Mouse (Mus musculus) embryo, embryonic 10.5 days (tissue): ENCODE measurements around the gene Cacnb3.

Experiments used
- DNase-seq: peaks from one replicate; pipeline ENCODE4 v3.0.0-alpha.2; 2015; ENCODE audit warnings: low spot score

Cacnb3 gene

GRCm38 (mm10) chr15:98609331-98610130, 21.1 kb upstream of the Cacnb3 start, which contains the start of gene Adcy6:
Adcy6 (minus strand) TSS chr15:98610076.
- DNase-seq = peak; percentile 92

DNA sequence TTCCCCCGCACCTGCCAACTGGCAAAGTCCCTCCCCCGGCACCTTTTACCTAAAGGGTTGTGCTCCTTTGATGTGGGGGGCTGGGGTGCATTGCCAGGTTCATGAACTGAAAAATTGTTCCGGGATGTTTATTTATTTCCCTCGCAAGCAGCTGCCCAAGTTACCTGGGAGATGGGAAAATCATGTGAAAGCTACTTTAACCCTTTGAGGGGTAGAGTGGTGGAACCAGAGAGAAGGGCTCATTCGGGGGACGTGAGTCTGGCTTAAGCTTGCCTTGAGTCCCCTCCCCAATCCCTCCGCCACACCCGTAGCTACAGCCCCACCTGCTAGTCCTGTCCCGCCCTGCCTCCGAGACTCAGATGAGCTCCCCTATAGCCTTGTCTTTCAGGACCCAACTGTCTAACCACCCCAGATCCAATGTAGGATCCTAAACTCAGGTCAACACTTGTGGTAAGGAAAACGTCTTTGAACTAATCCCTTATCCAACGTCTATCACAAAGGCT, 20.5 kb upstream of the Cacnb3 start:
- no peak for DNase-seq

GRCm38 (mm10) chr15:98612229-98612628, 18.4 kb upstream of the Cacnb3 start:
- no peak for DNase-seq

- no peak for DNase-seq
These were observed 16.1 kb upstream of the Cacnb3 start for GRCm38 (mm10) chr15:98614551-98614950.

DNA sequence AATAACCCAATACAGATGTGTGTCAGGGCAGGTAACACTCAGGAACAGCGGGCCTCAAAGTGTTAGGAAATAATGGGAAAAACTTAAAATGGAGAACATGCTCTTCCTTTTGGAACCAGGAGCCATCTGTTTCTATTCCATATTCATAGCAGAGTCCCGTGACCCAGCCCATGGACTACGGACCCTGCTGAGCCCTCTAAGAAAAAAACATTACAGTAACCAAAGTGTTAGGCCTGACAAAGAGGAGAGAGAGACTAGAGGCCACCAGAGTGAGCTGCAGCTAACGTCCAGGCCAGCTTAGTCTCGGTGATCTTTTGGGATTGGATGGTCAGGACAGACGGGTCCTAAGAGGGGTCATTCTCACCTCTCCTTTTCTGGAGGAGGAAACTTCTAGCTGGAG, 15.7 kb upstream of the Cacnb3 start:
- DNase-seq = no peak

DNA sequence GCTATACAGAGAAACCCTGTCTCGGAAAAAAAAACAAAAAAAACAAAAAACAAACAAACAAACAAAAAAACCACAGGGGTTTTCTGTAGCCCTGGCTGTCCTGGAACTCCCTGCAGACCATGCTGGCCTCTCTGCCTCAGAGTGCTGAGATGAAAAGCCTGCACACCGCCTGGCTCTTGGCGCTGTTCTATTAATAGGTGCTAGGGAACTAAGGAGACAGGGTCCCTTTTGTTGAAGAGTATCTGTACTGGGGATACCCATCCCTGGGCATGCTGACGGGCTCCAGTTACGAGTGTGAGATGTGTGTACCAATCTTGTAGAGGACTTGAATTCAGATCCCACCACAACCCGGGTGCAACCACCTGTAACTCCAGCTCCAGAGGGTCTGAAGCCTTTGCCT, 14.9 kb upstream of the Cacnb3 start:
- no peak for DNase-seq

GRCm38 (mm10) chr15:98616362-98617175, 14.1 kb upstream of the Cacnb3 start:
- no peak for DNase-seq

DNA sequence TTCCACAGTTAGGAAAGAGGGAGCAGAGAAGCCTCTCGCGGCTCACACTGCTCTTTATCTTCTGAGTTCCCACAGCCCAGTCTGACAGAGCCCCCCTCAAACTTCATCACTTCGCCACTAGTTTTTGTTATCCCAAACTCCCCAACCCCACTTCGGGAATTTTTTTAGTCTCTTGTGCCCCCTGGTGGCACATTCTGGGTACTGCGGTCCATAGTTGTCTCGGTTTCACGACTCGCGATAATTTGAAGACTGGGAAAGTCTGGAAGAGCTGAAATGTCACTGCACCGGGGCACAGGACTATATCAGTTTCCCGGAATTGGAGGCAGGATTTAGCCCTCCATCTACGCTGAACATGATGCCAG, 13.5 kb upstream of the Cacnb3 start:
- DNase-seq = peak; percentile 95

GRCm38 (mm10) chr15:98622199-98622598, 8.4 kb upstream of the Cacnb3 start:
- no peak for DNase-seq

DNA sequence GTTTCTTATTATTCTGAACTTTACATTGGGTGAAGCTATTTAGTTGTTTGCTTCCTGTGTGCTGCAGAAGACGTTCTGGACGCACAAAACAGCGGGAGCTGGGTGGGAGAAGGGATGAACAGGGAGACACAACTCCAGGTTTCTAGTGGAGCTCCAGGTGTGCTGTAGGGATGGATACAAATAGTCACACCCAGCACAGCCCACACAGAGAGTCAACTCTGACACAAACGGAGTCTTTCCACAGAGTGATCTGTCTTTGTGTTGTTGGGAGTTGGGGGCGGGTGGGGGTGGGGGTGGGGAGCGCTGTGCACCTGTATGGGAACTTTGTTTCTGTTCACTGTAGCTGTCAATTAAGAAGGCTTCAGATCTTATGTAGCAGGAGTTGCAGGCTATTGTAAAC, 7.9 kb upstream of the Cacnb3 start:
- DNase-seq = no peak

GRCm38 (mm10) chr15:98623361-98623821, 7.2 kb upstream of the Cacnb3 start:
- DNase-seq = no peak

DNA sequence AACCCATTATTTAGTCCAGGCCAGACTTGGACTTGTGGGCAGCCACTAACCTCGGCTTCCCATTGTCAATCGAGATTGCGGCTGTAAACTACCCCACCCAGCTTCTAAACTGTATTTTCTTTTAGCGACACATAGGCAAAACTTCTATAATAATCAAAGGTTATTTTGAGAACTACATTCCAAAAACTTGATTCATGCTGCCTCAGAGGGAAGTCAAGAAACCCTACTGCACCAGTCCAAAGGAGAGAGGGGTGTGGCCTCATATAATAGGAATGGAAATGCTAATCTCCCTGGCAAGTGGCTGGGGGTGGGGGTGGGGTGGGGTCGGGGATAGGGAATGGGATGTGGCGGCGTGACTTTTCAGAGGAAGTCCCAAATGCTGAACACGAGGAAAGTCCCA, 4.6 kb upstream of the Cacnb3 start:
- DNase-seq = no peak

DNA sequence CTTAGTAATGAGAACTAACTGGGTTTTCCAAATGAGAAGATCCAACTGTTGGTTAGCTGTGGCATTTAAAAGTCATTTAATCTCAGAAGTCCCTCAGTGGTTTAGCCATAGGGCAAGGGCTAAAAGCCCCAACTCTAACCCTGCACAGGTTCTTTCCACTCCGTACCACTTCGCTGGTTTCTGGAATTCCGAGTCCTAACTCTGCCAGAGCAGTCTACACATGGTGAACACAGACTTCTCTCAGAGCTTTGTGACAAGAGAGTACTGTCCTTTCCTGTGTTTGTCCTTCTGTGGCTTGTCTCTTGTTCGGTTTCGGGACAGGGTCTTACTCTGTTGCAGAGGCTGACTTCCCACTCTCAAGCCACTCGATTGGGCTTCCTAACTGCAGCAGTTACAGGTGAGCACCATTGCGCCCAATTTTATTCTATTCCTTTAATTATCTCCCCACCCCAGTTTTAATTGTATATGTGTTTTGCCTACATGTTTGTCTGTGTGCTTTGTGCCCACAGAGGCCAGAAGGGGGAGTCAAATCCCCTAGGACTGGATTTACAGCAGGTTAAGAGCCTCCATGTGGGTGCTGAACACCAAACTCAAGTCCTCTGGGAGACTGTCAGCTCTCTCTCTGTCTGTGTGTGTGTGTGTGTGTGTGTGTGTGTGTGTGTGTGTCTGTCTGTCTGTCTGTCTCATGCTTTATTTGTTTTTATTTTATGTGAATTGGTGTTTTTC, 4.0 kb upstream of the Cacnb3 start:
- DNase-seq = no peak

- peak; percentile 69 for DNase-seq
These were observed 1.9 kb upstream of the Cacnb3 start for GRCm38 (mm10) chr15:98628589-98629254.

DNA sequence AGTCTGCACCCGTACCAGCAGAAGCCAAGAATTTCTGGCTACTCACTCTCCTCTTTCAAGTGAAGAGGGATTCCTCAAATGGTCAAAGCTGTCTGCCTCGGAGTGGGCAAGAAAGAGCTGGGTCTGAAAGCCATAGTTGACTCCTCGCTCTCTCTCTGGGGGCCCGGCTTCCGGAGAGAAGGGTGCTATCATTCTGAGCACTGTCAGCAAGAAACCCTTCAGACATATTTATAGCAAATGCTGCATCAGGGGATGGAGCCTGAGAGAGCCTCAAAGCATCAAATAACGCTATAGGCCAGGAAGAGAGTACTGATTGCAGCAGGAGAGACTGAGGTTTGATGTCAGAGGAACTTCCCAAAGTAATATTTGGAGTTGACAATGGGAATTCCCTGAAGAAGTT, 1.2 kb upstream of the Cacnb3 start:
- no peak for DNase-seq

- peak; percentile 88 for DNase-seq
These were observed 853 bp downstream of the Cacnb3 start for GRCm38 (mm10) chr15:98631493-98631892.

DNA sequence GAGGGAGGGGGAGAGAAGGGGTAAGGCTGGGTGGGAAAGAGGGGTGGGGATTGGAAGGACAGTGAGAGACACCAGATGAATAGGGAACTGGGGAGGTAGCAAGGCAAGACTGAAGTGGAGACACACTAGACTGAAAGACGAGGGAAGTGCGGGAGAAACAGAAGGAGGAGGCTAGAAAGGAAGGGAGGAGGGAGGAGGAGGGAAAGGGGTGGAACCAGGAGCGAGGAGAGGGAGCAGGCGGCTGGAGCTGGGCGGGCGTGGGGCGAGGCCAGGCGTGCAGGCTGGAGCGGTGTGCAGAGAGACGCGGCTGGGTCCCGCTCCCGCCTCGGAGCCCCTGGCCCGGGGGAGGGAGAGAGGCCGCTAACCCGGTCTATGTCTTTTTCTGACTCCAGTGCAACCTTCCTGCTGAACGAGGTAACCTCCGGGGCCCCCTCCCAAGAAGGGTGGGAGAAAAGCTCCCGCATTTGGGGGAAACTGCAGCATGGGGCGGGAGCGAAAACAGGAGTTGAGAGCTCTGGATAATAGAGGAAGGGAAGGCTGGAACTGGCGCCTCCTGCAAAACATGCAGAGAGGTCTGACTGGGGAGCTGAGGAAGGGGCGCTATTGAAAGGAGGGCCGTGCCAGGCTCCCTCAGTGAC, 1.6 kb downstream of the Cacnb3 start:
- peak; percentile 77 for DNase-seq

GRCm38 (mm10) chr15:98632921-98633320, 2.3 kb downstream of the Cacnb3 start:
- DNase-seq = peak; percentile 57

GRCm38 (mm10) chr15:98633822-98634470, 3.3 kb downstream of the Cacnb3 start:
- no peak for DNase-seq

DNA sequence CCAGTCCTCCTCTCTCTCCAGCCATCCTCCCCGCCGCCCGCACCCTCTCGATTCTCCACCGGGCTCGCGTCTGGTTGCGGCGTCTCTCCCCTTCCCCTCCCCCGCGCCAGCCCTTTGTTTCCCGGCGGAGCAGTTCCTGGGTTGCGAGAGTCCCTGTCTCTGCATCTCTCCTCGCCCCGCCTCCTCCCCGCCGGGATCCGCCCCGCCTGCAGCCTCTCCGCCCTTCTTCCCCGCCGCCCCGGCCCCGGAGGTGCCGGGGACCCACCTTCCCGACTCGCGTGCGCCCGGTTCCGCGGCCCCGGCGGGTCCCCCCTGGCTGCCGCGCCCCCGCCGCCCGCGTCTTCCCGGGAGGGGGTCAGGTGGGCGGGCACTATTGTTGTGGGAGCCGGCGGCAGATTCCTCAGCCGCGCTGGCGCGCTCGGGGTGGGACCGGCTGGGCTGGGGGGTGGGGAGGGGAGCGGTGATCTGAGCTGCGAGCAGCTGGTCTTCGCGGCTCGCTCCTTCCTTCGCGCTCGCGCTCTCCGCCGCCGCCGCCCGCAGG, 4.0 kb downstream of the Cacnb3 start:
- DNase-seq = peak; percentile 87
